Mouse (Mus musculus) embryonic facial prominence, embryonic 13.5 days (tissue): Measurements from ENCODE around the gene Pde4d. TPM values are rescaled to one million over a fixed set of nuclear protein-coding genes. Genes with fewer than 3 reads are reported as not detected.

Experiments used
- ATAC-seq: fragments of 200-750 bp; cut with Nextera tagmentation; 2 replicates; pipeline ENCODE4 v1.8.0; 2017; ENCODE audit warnings: low read depth; ENCODE audit not compliant: insufficient number of reproducible peaks, insufficient read depth, low FRiP score, low TSS enrichment
- H3K27ac ChIP-seq: fragments of 300-500 bp; sonication (generic); 2 replicates; pipeline ENCODE4 v1.5.1; 2015; ENCODE audit warnings: moderate library complexity, mild to moderate bottlenecking, inconsistent platforms
- H3K27me3 ChIP-seq: fragments of 300-500 bp; sonication (generic); 2 replicates; pipeline ENCODE4 v1.6.1; 2015; ENCODE audit warnings: mild to moderate bottlenecking, inconsistent platforms
- H3K36me3 ChIP-seq: fragments of 300-500 bp; sonication (generic); 2 replicates; pipeline ENCODE4 v1.6.1; 2015; ENCODE audit warnings: mild to moderate bottlenecking, inconsistent platforms
- H3K4me1 ChIP-seq: fragments of 300-500 bp; sonication (generic); 2 replicates; pipeline ENCODE4 v1.6.1; 2015; ENCODE audit warnings: inconsistent platforms
- H3K4me2 ChIP-seq: fragments of 300-500 bp; sonication (generic); 2 replicates; pipeline ENCODE4 v1.6.1; 2015; ENCODE audit warnings: moderate library complexity, mild to moderate bottlenecking, inconsistent platforms
- H3K4me3 ChIP-seq: fragments of 300-500 bp; sonication (generic); 2 replicates; pipeline ENCODE4 v1.5.1; 2015; ENCODE audit warnings: mild to moderate bottlenecking, inconsistent platforms
- H3K9ac ChIP-seq: fragments of 300-500 bp; sonication (generic); 2 replicates; pipeline ENCODE4 v1.6.1; 2015; ENCODE audit warnings: mild to moderate bottlenecking, inconsistent platforms
- H3K9me3 ChIP-seq: fragments of 300-500 bp; sonication (generic); 2 replicates; pipeline ENCODE4 v1.6.1; 2016; ENCODE audit warnings: inconsistent platforms
- WGBS: fragments of 180-500 bp; shearing (Covaris S2); methylation state at CpG from one replicate; pipeline ENCODE4 v1.1.7; 2015; ENCODE audit warnings: mixed read lengths; 5-methylcytosine and 5-hydroxymethylcytosine counted together
- polyA plus RNA-seq: library from polyadenylated mRNA; unstranded; fragments of >200 nt; fragmentation: Nextera tagmentation; extraction: Ambion mirVana; gene quantifications from 2 replicates; pipeline ENCODE4 v1.2.1, GENCODE M21; 2015

Gene Pde4d
- polyA plus RNA-seq, 1 experiment from 2014 or later: 22.9 TPM

GRCm38 (mm10) chr13:108856776-108857435 is 407.2 kb downstream of the Pde4d start:
- WGBS: 77% methylated on average over 6 of the region's 6 CpGs

DNA sequence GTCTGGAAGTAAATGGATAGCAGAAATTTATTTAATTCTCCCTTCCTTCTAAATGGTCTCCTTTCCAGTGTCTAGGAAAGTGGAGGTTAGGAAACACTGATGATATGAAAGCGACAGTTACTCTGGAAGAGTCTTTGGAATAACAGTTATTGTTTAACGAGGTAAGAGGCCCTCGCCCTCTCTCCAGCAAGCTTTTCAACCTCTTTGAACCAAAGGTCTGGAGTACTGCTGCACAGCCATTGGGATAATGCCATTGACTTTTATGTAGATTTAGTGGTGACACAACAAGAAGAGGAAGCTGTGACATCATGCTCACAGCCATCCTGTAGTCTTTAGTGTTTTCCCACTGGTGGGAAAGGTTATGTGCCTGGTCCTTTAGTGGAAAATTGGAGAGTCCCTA is 409.6 kb downstream of the Pde4d start:
- WGBS: 88% methylated on average over 3 of the region's 3 CpGs
- Histone ChIP-seq H3K27me3 (no peaks in the 10 kb centered on the region), H3K4me3 (no peak overlapping the region), H3K9ac (no peak overlapping the region), H3K4me1 (no peaks in the 10 kb centered on the region; the same call in 1 of the 2 replicates), H3K27ac (no peak overlapping the region), H3K9me3 (no peaks in the 10 kb centered on the region), H3K36me3 (no peaks in the 10 kb centered on the region), H3K4me2 (no peak overlapping the region)
- ATAC-seq: no peak

More at GRCm38 (mm10) chr13:108856776-108857435, 407.2 kb downstream of the Pde4d start:
- H3K27me3 ChIP-seq: no peaks in the 10 kb centered on the region
- H3K4me2 ChIP-seq: no peak overlapping the region
- H3K9me3 ChIP-seq: no peaks in the 10 kb centered on the region
- no peak for ATAC-seq
- no peaks in the 10 kb centered on the region for H3K36me3 ChIP-seq
- H3K4me1 ChIP-seq: no peaks in the 10 kb centered on the region; the same call in 1 of the 2 replicates
- H3K4me3 ChIP-seq: no peak overlapping the region
- H3K9ac ChIP-seq: no peak overlapping the region
- H3K27ac ChIP-seq: no peak overlapping the region

GRCm38 (mm10) chr13:108860737-108861136 is 411.0 kb downstream of the Pde4d start:
- Histone ChIP-seq H3K27ac (peak overlapping the region; percentile 57; the same call in 1 of the 2 replicates), H3K9ac (no peak overlapping the region), H3K27me3 (no peaks in the 10 kb centered on the region), H3K4me2 (no peak overlapping the region), H3K9me3 (no peaks in the 10 kb centered on the region), H3K36me3 (no peaks in the 10 kb centered on the region), H3K4me1 (no peaks in the 10 kb centered on the region; the same call in 1 of the 2 replicates), H3K4me3 (no peak overlapping the region)
- no peak for ATAC-seq
- WGBS: 20% methylated on average over 7 of the region's 7 CpGs

GRCm38 (mm10) chr13:108861707-108862106 is 412.0 kb downstream of the Pde4d start:
- no peak overlapping the region for H3K27ac ChIP-seq
- no peaks in the 10 kb centered on the region; the same call in 1 of the 2 replicates for H3K4me1 ChIP-seq
- WGBS: 89% methylated on average over 7 of the region's 7 CpGs
- H3K4me2 ChIP-seq: no peak overlapping the region
- H3K9me3 ChIP-seq: no peaks in the 10 kb centered on the region
- H3K27me3 ChIP-seq: no peaks in the 10 kb centered on the region
- no peak overlapping the region for H3K4me3 ChIP-seq
- no peak for ATAC-seq
- H3K36me3 ChIP-seq: no peaks in the 10 kb centered on the region
- H3K9ac ChIP-seq: no peak overlapping the region

DNA sequence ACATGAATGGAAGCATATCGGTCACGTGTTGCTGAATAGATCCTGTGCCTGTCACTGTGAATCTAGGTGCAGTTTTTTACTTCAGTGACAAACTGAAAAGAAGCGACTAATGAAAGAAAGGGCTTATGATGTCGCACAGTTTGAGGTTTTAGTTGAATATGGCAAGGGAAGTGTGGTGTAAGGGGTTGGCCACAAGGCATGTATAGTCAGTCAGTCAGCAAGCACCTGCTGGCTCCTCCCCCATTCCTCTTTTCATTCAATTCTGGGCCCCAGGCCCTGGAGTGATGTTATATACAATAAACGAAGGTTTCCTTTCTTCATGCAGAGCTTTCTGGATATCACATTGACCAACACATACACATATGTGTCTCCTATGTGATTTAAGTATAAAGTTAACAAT is 412.4 kb downstream of the Pde4d start:
- H3K27me3 ChIP-seq: no peaks in the 10 kb centered on the region
- H3K4me2 ChIP-seq: no peak overlapping the region
- ATAC-seq: no peak
- H3K9me3 ChIP-seq: no peaks in the 10 kb centered on the region
- no peak overlapping the region for H3K27ac ChIP-seq
- H3K36me3 ChIP-seq: no peaks in the 10 kb centered on the region
- H3K4me3 ChIP-seq: no peak overlapping the region
- 81% methylated on average over 5 of the region's 5 CpGs for WGBS
- H3K4me1 ChIP-seq: no peaks in the 10 kb centered on the region; the same call in 1 of the 2 replicates
- H3K9ac ChIP-seq: no peak overlapping the region

GRCm38 (mm10) chr13:108900160-108900559 is 450.4 kb downstream of the Pde4d start:
- ATAC-seq: no peak
- H3K36me3 ChIP-seq: no peaks in the 10 kb centered on the region
- no peak overlapping the region for H3K4me3 ChIP-seq
- no peaks in the 10 kb centered on the region for H3K9me3 ChIP-seq
- 88% methylated on average over 5 of the region's 5 CpGs for WGBS
- no peak overlapping the region for H3K9ac ChIP-seq
- H3K27me3 ChIP-seq: no peaks in the 10 kb centered on the region
- no peaks in the 10 kb centered on the region for H3K4me1 ChIP-seq
- no peak overlapping the region for H3K27ac ChIP-seq
- no peak overlapping the region for H3K4me2 ChIP-seq

DNA sequence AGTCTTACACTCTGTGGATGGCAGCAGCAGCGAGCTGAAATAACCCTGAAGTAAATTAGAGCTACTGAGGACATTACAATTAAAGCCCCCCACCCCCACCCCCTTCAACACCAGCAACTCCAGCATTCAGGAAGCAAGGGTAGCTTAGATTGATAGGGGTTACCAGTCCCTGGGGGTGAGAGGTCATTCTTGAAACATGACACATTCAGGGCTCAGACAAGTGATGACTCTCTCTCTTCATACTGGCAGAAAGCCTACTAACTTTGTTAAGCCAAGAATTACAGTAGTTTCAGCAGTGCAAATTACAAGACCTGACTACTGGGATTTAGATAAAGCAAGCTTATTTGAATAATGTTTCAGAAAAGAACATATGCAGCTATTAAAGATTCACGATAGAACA is 455.4 kb downstream of the Pde4d start:
- 51% methylated on average over 2 of the region's 2 CpGs for WGBS
- ATAC-seq: no peak
- Histone ChIP-seq H3K9ac (no peak overlapping the region), H3K9me3 (no peaks in the 10 kb centered on the region), H3K27ac (no peak overlapping the region), H3K36me3 (no peaks in the 10 kb centered on the region), H3K4me1 (no peaks in the 10 kb centered on the region), H3K4me3 (no peak overlapping the region), H3K4me2 (no peak overlapping the region), H3K27me3 (no peaks in the 10 kb centered on the region)

DNA sequence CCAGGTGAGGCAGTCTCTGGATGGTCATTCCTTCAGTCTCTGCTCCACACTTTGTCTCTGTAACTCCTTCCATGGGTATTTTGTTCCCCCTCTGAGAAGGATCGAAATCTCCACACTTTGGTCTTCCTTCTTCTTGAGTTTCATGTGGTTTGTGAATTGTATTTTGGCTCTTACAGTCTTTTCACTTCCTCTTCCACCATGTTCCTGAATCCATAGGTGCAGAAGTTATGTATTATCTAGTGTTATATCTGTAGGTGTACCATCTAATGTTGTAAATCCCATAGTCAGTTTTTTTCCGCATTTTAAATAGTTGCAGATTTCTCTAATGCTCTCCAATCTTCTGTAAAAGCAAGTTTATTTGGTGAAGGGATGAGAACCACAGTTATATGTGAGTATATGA is 459.4 kb downstream of the Pde4d start:
- H3K4me2 ChIP-seq: no peak overlapping the region
- H3K4me3 ChIP-seq: no peak overlapping the region
- 88% methylated on average over 2 of the region's 2 CpGs for WGBS
- no peak overlapping the region for H3K27ac ChIP-seq
- H3K36me3 ChIP-seq: no peaks in the 10 kb centered on the region
- no peaks in the 10 kb centered on the region for H3K4me1 ChIP-seq
- no peak overlapping the region for H3K9ac ChIP-seq
- no peak for ATAC-seq
- no peaks in the 10 kb centered on the region for H3K9me3 ChIP-seq
- H3K27me3 ChIP-seq: no peaks in the 10 kb centered on the region

- no peaks in the 10 kb centered on the region for H3K4me1 ChIP-seq
- H3K9me3 ChIP-seq: no peaks in the 10 kb centered on the region
- H3K9ac ChIP-seq: no peak overlapping the region
- H3K4me3 ChIP-seq: no peak overlapping the region
- WGBS: 52% methylated on average over 3 of the region's 3 CpGs
- no peak overlapping the region for H3K4me2 ChIP-seq
- H3K27me3 ChIP-seq: no peaks in the 10 kb centered on the region
- no peak overlapping the region for H3K27ac ChIP-seq
- ATAC-seq: no peak
- no peaks in the 10 kb centered on the region for H3K36me3 ChIP-seq
These were observed 464.9 kb downstream of the Pde4d start for GRCm38 (mm10) chr13:108914626-108915025.

GRCm38 (mm10) chr13:108921146-108921545 is 471.4 kb downstream of the Pde4d start:
- no peaks in the 10 kb centered on the region for H3K4me1 ChIP-seq
- WGBS: 73% methylated on average over 4 of the region's 4 CpGs

DNA sequence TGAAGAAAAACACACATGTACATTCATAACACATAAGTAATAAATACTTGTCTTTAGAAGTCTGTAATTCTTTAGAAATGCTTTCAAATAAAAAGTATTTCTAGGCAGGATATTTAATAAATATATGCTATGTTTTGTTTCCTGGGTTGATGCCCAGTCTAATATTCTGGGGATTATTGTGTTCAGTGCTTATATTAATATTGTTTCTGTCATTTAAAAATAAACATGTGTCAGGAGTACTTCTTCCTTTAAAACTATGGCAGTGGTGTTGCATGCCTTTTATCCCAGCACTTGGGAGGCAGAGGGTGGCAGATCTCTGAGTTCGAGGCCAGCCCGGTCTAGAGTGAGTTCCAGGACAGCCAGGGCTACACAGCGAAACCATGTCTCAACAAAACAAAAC is 485.1 kb downstream of the Pde4d start:
- Histone ChIP-seq H3K4me2 (no peak overlapping the region), H3K27me3 (no peaks in the 10 kb centered on the region), H3K9me3 (no peaks in the 10 kb centered on the region), H3K4me1 (no peaks in the 10 kb centered on the region), H3K4me3 (no peak overlapping the region), H3K36me3 (no peaks in the 10 kb centered on the region), H3K27ac (no peak overlapping the region), H3K9ac (no peak overlapping the region)
- no peak for ATAC-seq
- 94% methylated on average over 3 of the region's 3 CpGs for WGBS

More at GRCm38 (mm10) chr13:108921146-108921545, 471.4 kb downstream of the Pde4d start:
- H3K9ac ChIP-seq: no peak overlapping the region
- no peaks in the 10 kb centered on the region for H3K27me3 ChIP-seq
- no peak for ATAC-seq
- H3K36me3 ChIP-seq: no peaks in the 10 kb centered on the region
- H3K4me3 ChIP-seq: no peak overlapping the region
- no peak overlapping the region for H3K27ac ChIP-seq
- H3K4me2 ChIP-seq: no peak overlapping the region
- no peaks in the 10 kb centered on the region for H3K9me3 ChIP-seq

DNA sequence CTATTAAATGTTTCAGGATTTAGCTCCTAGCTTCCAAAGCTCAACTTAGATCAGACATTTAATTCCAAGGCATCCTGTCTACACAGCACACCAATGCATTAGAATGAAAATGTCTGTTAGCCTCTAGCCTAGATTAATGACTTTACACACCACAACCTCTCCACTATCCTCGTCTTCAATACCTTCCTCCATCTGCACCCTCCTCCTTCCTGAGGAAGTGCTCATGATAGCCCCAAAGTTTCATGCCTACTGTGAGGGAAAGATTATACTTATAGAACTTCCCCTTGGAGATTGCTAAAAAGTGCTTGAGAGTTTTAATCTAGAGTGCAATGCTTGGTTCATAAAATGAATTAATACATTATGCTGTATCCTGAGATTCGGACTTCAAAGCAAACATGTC is 487.5 kb downstream of the Pde4d start:
- no peak for ATAC-seq
- Histone ChIP-seq H3K4me2 (no peak overlapping the region), H3K4me1 (no peaks in the 10 kb centered on the region), H3K9ac (no peak overlapping the region), H3K27ac (no peak overlapping the region), H3K36me3 (no peaks in the 10 kb centered on the region), H3K9me3 (no peaks in the 10 kb centered on the region), H3K27me3 (no peaks in the 10 kb centered on the region), H3K4me3 (no peak overlapping the region)
- WGBS: 79% methylated on average over 2 of the region's 2 CpGs
